Mouse (Mus musculus): ENCODE measurements around the gene Snx27.
A peak's percentile ranks its signal among the peaks of the same experiment; 100 is the strongest.

The Snx27 gene

GRCm38 (mm10) chr3:94582456-94582891, at the start of gene Snx27:
TSS of gene Snx27 (minus strand) at chr3:94582716.
- DNase-seq (ENCODE audit: low read depth): peak; percentile 78

GRCm38 (mm10) chr3:94629876-94630275, 47.4 kb upstream of the Snx27 start:
- DNase-seq (ENCODE audit: low read depth): no peak

- no peak for DNase-seq (ENCODE audit: low read depth)
Measured at GRCm38 (mm10) chr3:94628712-94629111, 46.2 kb upstream of the Snx27 start.

DNA sequence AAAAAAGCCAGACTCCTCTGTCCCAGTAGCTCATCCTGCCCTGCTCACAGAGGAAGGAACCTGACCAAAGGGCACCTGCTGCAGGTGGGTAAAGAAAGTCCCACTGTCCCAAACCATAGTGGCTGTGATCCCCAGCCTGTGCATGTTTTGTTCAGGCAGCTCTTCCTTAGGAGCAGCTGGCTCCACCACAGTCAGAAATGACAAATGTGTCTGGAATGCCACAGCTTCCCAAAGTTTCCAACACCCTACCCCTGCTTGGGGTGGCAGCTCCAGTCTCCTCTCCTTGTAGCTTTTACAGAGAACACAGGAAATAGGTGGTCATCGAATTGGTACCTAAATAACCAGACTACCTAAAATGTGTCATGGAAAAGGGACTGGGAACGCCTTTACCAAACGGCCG, 41.8 kb upstream of the Snx27 start:
- no peak for DNase-seq (ENCODE audit: low read depth)

- peak; percentile 30 for DNase-seq (ENCODE audit: low read depth)
Measured at GRCm38 (mm10) chr3:94622550-94622949, 40.0 kb upstream of the Snx27 start.

GRCm38 (mm10) chr3:94621740-94622507, 39.4 kb upstream of the Snx27 start:
- DNase-seq (ENCODE audit: low read depth): peak; percentile 15

DNA sequence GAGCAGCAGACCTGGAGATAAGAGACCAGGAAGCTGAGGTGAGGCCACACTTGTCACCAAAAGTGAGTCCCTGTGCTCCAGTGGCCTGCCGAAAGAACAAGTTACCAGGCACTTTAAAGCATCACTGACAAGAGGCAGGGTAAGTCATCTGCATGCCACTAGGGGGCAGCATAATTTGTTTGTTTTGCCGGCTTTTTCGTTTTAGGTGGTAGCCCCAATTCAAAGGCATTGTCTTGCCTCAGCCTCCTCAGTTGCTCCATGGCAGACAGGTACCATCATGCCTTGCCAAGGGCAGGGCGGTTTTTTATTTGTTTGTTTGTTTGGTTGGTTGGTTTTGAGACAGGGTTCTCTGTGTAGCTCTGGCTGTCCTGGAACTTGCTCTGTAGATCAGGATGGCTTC, 34.2 kb upstream of the Snx27 start:
- peak; percentile 60 for DNase-seq (ENCODE audit: low read depth)

- no peak for DNase-seq (ENCODE audit: low read depth)
Measured at GRCm38 (mm10) chr3:94613258-94613878, 30.9 kb upstream of the Snx27 start.

GRCm38 (mm10) chr3:94612274-94612673, 29.8 kb upstream of the Snx27 start:
- no peak for DNase-seq (ENCODE audit: low read depth)

DNA sequence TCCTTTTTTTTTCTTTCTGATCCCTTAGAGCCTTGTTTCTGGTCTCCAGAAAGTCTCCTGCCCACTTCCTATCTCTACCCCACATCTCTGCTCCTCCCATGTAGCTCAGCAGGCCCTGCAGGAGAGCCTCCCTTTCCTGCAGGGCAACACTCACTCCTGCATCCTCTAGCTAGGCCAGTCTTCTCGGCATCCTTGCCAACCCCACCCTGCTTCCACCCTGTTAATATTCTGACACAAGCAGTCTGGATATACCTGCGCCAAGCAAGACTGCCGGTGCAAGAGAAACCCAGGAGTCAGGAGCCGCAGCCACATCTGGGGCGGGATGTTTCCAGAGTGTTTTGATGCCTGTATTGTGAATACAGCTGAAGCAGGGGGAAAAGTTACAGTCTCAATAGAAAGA, 29.3 kb upstream of the Snx27 start:
- no peak for DNase-seq (ENCODE audit: low read depth)

GRCm38 (mm10) chr3:94611343-94611742, 28.8 kb upstream of the Snx27 start:
- DNase-seq (ENCODE audit: low read depth): no peak

- DNase-seq (ENCODE audit: low read depth): no peak
Measured at GRCm38 (mm10) chr3:94610581-94610980, 28.1 kb upstream of the Snx27 start.

- no peak for DNase-seq (ENCODE audit: low read depth)
Measured at GRCm38 (mm10) chr3:94609621-94610020, 27.1 kb upstream of the Snx27 start.

- DNase-seq (ENCODE audit: low read depth): peak; percentile 40
Measured at GRCm38 (mm10) chr3:94601959-94602358, 19.4 kb upstream of the Snx27 start.

DNA sequence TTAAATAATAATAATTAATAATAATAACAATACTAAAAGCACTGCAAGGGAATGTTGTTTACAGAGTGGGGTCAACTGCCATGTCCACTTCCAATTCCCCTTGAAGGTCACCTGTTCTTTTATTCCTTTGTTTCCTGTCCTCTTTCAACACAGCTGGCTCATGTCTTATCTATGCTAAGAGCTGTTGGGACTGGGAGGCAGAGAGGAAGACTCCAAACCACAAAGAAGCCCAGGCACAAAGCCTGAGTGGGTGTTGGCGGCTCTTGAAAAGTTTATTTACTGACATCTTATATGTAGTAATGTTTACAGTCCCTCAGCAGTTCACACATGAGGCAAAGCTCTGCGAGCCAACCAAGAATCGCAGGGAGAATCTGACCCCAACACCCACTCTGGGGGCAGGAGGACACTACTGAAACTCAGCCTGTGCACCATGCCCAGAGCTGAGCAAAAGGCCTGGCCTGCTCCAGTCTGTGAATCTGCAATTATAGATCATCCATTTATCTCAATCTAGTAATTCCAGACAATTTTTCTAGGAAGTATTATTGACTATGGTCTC, 14.8 kb upstream of the Snx27 start:
- DNase-seq (ENCODE audit: low read depth): no peak

- no peak for DNase-seq (ENCODE audit: low read depth)
Measured at GRCm38 (mm10) chr3:94595871-94596287, 13.4 kb upstream of the Snx27 start.

GRCm38 (mm10) chr3:94591066-94591465, 8.6 kb upstream of the Snx27 start:
- no peak for DNase-seq (ENCODE audit: low read depth)

DNA sequence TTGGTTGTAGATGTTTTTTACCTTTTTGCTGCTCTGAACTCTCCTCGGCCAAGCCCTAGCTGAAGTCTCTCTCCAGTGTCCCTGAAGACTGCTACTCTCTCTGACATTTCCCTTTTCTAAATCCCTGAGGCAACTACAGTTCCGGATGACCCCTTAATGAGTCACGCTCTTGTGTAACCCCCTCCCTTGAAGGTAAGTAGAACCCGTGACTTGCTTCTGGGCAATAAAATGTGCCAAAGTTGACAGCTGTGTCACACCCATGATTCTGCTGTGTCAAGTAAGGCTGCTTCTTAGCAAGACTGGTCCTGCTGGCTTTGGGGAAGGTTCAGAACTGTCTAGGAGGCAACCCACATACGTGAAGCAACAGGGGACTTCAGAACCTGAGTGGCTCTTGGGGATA, 5.4 kb upstream of the Snx27 start:
- DNase-seq (ENCODE audit: low read depth): no peak

DNA sequence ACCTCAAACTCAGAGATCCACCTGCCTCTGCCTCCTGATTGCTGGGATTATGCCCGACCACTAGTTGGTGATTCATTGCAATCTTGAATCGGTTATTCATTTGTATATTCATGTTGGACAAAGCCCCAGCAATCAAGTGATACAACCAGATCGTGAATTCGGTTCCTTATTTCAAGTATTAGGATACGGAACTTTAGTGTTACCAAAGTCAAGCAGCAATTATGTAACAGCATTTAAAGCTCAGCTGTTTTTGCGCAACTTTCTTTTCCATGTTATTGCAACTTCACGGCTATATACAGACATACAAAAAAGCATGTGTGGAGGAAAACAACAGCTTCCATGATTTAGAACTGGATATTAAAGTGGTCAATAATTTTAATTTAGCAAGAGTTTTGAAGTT, 428 bp upstream of the Snx27 start:
- no peak for DNase-seq (ENCODE audit: low read depth)

DNA sequence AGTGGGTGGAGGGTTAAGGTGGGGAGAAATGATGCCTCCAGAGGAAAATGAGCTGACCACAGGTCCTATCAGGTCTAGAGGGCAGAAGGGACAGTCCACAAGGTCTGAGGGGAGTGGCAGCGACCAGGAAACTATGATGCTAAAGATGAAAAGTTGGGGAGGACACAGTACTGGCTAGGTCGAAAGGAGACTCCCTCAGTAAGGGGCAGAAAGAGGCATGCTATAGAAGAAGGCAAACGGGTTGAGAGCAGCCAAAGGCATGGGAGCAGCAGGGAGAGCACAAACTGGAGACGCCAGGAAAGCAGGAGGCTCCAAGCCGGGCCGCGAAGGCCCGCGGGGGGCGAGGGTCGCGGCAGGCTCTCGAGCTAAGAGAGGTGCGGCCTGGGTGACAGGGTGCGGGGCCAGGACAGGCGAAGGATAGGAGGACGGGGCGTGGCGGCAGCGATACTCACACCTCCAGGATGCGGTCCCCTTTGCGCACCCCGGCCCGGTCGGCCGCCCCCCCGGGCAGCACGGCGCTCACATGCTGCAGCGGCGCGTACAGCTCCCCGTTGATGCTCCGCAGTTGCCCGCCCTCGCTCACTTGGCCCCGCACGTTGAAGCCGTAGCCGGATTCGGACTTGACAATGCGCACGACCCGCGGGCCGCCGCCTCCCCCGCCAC, 592 bp downstream of the Snx27 start:
- peak; percentile 21 for DNase-seq (ENCODE audit: low read depth)

GRCm38 (mm10) chr3:94581138-94581780, 1.3 kb downstream of the Snx27 start:
- peak; percentile 11 for DNase-seq (ENCODE audit: low read depth)

DNA sequence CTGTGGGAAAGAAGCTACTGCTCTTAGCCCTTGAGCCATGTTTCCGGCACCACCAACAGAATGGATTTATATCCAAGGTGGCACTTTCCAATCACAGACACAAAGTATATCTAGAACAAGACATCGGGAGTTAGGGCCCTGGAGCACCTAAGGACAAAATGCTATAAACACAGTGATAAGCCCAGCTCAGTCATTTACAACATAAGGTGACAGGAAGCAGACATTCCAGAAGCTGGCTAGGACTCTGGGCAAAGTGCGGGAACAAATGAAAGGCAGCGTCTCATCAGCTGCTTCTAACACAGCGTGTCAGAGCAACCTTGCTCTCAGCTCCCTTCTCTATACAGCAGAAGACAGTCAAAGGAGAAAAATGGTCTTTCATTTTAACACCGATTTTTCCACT, 8.0 kb downstream of the Snx27 start:
- DNase-seq (ENCODE audit: low read depth): no peak
